Mouse (Mus musculus): ENCODE measurements around the gene Zg16. TPM values are rescaled to one million over a fixed set of nuclear protein-coding genes. Genes with fewer than 3 reads are reported as not detected.

The Zg16 gene
- total RNA-seq, 2 experiments from 2014 or later = not detected

DNA sequence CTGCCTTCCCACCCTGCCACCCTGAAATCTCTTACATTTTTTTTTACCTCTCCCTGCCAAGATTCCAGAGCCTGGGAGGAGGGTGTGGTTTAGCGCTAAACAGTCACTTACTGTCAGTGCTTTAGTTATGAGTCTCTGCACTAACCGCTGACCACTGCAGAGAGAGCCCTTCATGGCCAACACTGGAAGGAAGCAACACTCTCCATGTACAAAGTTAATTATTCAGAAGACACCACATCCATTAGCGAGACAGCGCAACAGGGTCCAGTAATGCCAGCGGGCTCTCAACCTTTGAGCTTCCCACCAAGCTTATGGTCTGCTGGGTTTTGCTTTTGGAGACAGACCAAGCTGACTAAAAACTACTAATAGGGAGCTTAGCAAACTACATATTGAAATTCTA lies 10.9 kb downstream of the Zg16 start:
- DNase-seq (ENCODE audit: low spot score in 2 of 2) = no peak

DNA sequence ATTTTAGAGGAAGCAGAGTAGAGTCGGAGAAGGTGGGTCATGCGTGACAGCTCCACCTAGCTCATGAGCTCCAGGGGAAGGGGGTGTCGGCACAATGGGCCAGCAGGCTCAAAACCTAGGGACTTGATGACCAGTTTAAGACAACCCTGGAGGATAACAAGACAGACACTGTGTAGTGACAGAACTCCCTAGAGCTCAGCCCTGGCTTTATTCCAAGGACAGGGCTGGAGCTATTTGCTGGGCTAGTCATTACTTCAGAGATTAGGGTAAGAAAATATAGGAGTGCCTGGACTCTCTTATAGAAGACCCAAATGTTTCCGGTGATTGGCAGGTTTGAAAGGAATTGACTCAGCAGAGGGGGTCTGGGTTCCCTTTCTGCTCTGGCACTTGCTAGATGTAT lies 13.9 kb downstream of the Zg16 start:
- DNase-seq (ENCODE audit: low spot score in 2 of 2) = peak in 1 of 2 experiments; percentile 11

DNA sequence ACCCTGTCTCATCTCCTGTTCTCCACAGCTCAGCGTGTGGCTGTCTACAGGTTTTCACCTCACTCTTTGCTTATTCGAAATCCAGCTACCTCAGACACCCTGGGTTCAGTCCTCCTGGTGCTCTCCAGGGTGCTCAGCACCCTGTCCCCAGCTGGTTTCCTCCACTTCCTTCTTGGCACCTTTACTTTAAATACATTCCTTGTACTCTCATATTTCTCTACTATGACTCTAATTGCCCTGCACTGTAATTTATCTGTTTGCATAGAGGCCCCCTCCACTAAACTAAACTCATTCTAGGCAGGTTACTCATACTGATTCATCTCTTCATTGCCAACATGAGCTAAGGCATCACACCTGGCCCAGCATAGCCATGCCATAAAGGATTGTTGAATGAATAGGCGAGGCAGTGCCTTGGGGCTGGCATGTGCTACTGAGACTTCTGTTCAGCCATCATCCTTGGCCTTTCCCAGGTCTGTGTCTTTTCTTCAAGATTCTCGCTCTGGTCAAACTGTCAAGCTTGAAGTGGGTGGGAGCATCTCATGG lies 16.2 kb downstream of the Zg16 start:
- DNase-seq (ENCODE audit: low spot score in 2 of 2) = no peak

DNA sequence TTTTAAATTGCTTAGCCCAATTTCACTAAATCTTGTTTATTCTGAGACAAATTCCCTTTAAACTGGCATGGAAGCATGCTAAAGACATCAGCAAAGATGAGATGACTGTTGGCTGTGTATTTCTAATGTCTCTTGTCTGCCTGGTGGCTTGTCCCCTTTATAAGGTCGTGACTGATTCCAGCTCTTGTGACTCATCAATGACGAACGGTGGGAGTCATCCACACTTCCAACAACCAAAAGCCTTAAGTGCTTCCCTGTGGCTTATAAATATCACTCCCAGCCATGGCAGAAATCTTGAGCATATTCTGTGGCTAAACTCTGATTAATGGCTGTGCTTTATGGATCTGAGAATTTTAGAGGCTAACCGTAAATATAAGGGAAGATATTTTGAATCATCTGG lies 20.8 kb downstream of the Zg16 start:
- DNase-seq (ENCODE audit: low spot score in 2 of 2) = peak in 1 of 2 experiments; percentile 19

DNA sequence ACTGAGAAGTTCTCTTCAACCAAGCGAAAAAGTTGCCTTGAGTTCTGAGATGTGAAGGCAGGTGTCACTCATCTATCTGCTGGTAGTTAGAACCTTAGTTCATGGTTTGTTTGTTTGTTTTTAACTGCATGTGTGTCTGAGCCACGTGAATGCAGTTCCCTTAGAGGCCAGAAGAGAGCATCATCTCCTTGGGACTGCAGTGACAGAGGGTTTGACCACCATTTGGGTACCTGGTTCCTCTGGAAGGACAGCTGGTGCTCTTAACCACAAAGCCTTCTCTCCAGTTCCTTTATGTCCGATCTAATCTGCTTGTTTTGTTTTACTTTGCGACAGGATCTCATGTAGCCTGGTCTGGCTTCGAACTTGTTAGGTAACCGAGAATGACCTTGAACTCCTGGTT lies 21.6 kb downstream of the Zg16 start:
- DNase-seq (ENCODE audit: low spot score in 2 of 2) = no peak

DNA sequence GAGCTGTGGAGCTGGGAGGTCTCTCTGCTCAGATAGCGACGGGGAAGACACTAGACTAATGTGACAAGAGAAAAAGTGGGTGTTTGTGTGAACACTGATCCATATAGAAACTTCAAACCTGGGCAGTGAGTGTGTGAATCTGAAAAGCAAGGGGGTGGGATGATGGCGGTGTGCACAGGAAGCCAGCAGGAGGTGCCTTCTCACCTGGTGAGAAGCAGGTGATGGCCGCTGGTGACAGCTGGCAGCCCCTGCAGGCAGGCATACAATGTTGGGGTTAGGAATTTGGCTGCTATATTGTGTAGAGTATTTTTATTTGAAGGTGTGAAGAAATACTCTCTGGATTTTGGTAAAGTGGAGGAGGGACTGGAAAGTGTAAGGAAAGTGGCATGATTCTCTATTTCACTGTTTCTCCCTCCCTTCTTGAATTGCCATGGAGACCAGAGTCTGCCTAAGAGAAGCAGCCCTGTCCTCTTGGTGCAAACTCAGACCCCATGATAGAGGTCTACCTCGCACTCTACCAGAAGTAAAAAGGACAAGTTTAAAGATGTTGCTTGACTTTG lies 32.0 kb downstream of the Zg16 start:
- no peak for DNase-seq (ENCODE audit: low spot score in 2 of 2)

DNA sequence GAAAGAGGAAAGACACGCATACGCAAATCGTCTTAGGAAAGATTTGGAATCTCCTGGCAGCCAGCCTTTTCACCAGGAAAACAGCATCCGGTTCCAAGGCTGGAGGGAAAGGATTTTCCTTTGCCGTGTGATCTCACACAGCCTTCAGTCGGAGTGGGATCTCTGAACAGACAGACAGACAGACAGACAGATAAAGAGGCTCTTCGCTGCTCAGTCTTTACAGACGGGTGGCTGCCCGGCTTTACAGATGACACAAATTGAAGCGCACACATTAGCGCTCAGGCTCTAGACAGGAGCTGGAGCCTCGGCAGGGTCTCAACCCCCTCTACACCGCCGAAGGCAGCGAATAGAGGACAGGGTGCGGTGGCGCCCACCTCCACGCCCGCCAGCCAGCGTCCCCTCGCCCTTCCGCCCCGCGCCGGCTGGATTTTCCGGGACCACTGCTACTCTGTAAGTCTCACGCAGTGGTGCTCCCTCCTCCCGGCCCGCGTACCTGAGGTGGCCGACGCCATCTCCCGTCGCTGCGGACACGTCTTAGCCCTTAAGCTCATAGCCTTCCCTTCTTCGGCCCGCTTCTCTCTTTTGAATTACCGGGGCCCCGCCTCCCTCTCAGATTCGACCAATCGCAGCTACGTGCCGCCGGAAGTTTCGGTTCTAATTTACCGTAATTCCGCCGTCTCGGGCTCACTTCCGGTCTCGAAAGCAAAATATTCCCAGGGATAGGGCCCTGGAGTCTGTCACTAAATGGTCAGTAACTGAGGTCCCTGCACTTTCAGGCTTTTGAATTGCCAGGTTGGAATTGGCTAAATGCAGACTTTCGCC lies 45.1 kb downstream of the Zg16 start, which contains the start of gene Kif22:
TSS of gene Kif22 (minus strand) at position 621 of the 822 bp plus-strand sequence.
- peak; percentile 85 to 89 for DNase-seq (ENCODE audit: low spot score in 2 of 2)

DNA sequence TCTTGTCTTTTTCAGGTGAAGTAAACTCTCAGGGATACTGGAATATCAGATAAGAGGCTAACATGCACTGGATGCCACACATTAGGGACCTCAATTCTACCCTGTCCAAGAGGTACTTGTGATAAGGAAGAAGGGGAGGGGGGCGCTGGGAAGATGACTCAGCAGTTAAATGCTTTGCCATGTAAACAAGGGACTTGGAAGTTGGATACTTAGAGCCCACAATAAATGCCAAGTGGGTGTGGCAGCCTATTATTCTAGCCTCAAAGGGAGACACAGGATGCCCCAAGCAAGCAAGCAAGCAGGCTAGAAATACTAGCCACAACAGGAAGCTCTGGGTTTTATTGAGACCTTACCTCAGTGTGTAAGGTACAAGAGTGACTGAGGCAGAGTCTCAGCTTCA lies 55.9 kb downstream of the Zg16 start:
- no peak for DNase-seq (ENCODE audit: low spot score in 2 of 2)

DNA sequence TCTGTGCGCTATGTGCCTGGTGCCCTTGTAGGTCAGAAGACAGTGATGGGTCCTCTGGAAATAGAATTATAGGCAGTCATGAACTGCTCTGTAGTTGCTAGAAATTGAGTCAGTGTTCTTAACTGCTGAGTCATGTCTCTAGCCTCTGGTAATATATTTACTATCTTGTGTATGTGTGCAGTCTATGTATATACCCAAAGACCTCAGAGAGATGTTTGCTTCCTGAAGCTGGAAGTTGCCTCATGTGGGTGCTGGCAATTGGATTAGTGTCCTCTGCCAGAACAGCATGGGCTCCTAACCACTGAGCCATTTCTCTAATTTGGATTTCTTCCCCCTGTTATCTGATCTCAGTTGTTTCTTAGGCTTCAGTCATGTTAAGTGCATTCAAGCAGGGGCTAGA lies 57.0 kb downstream of the Zg16 start:
- no peak for DNase-seq (ENCODE audit: low spot score in 2 of 2)

DNA sequence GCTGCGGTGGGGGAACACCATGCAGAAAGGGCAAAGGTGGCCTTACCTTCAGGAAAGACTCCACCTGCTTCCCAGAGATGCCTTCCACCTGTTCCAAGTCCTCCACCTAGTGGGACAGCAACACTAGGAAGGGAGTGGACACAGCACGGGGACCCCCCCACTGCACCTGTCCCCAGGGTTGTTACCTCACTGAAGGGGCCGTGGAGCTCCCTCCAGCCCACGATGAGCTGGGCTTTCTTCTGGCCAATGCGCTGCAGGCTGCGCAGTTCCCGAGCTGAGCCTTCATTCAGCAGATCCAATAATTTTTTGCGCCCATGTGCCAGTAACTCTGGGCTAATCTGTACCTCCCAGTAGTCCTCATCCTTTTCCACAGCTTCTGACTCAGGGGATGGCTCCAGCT lies 59.2 kb downstream of the Zg16 start:
- no peak for DNase-seq (ENCODE audit: low spot score in 2 of 2)

DNA sequence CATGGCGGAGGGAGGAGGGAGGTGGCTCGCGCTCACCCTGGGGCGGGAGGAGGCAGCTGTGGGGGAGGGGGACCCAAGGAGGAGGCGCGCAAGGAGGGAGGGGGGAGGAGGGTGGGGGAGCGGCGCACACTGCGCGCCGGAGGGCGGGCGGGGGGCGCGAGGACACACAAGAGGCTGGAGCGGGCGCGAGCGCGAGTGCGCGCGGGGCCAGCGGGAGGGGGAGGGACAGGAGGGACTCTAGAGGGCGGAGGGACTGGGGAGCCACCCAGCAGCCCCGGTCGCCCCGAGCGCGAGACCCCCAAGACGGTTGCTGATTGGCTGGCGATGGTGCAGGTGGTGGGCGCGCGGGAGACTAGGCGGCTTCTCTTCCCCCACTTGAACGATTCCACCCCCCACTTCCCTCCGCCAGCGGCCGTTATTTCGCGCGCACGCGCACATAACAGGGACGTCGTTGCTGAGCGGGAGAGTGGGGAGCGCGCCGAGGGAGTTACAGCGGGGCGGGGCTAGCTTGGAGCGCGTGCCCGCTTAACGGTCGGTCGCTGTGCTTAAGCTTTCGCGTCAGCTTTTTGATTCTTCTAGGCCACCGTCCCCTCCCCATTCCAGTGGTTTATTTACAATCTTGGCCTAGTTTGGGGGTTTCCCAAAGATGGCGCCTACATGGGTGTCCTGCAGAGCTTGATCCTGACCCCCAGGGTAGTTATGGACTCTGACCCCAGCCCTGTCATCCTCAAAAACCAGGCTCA lies 60.0 kb downstream of the Zg16 start, which contains the start of gene Maz:
TSS of gene Maz (minus strand) at position 54 of the 743 bp plus-strand sequence.
- DNase-seq (ENCODE audit: low spot score in 2 of 2) = peak; percentile 98

DNA sequence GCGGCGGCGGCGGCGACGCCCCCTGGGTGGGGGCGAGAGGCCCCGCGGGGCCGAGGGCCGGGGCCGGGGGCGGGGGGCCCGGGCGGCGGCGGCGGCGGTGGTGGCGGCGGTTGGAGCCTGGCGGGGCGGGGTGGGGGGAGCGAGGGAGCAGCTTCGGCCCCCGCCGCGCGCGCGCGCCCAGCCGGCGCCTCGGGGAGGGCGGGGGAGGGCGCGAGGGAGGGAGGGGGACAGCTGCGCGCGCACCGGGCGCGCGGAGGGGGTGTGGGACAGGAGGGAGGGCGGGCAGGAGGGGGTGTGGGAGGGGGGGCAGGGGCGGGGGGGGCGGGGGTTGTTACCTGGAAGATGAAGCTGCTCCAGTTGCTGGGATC lies 60.5 kb downstream of the Zg16 start:
- DNase-seq (ENCODE audit: low spot score in 2 of 2) = peak in 1 of 2 experiments; percentile 80

DNA sequence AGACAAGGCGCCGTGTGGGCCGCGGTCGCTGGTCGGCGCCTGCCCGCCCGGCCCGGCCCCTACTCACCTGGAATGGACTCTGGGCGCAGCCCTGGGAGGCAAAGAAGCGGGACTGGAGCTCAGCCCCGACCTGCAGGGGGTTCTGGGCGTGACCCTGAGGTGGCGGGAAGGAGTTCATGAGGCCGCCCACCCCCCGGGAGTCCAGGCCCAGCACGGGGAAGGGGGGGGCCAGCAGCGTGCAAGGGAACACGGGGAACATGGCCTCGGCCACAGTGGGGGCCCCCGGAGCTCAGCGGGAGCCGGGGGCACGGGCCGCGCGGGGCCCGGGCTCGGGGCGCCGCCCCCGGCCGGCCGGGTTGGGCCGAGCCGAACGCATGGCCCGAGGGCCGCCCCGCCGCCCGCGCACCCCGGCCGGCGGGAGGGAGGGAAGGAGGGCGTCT lies 60.9 kb downstream of the Zg16 start:
- DNase-seq (ENCODE audit: low spot score in 2 of 2) = peak; percentile 52 to 65

DNA sequence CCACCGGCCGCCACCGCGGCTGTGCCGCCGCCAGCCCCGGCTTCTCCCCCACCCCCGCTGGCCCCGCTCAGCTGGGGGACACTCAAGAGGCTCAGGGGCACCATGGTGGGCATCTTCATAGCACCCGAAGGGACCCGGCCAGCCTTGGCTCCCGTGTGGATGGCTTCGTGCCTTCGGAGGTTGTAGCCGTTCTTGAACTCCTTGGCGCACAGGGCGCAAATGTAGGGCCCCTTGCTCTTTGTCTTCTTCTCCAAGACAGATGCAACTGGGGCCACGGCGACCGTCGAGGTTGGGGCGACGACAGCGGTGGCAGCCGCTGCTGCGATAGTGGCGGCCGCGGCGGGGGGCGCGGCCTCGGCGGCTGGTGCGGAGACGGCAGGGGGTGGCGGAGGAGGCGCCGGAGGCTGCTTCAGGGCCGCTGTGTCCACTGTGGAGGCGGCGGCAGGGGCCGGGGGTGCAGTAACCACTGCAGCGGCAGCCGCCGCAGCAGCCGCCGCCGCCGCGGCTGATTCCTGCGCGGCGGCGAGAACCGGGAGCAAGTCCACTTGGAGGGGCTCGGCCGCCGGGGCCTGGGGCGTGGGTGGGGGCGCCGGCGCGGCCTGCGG lies 61.5 kb downstream of the Zg16 start:
- DNase-seq (ENCODE audit: low spot score in 2 of 2) = peak; percentile 59 to 67

DNA sequence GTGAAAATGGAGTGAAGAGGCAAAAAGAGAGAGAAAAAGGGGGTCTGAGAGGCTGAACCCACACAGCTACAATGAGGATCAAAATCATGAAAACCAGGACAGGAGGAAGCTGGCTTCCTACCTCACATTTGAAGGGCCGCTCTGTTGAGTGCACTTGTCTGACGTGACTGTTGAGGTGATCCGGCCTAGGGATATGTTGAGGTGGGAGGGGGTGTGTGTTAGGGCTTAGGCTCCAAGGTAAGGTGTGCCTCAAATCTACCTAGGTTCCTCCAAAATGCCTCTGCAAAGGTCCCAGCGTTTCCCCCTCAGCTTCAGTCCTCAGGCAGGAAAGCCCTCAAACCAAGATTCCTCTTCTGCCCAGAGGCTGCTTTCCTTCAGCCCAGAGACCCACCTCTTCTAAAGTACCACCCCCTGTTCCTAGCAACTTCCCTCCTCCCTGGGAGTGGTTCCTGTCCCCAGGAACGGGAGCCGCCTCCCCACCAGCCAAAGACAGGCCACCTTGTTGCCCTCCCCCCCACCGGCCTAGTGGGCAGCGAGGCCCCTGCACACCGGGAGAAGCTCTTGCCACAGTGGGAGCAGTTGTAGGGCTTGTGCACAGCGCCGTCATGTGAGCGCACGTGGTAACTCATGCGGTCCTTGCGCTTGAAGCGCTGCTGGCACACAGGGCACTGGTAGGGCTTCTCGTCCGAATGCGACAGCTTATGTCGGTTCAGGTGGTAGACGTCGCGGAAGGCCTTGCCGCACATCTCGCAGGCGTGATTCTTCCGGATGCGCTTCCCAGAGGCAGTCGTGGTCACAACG lies 62.2 kb downstream of the Zg16 start:
- DNase-seq (ENCODE audit: low spot score in 2 of 2) = peak; percentile 21 to 65

DNA sequence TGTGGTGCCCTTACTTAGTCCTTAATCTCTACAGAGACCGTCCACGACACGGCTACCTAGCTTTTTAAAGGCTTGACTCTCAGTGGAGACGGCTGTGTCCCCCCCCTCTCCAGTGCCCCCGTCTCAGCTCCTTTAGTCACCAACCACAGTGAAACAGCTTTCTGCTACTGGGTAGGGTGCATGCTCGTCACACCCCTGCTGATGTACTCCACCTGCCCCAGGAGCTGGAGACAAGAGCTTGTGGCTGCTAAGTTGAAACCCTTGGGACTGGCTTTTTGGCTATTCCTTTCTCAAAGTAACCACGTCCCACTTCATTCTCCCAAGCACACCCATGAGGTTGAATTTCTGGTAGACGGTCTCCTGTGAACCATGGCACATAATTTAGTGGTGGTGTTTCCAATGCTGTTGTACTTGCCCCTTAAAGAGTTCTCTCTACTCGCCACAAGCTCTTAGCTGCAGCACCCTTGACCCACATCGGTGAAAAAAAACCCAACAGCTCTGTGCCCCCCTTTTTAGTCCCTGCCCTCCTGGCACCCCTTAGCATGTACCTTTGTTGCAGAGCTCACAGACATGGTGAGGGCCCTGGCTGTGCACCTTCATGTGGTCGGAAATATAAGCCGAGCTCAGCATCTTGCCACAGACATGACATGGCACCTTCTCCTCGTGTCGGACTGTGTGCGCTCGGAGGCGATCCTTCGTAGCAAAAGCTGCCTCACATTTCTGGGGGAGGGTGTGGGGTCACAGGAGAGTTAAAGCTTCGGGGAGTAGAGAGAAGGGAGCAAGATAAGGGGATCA lies 63.0 kb downstream of the Zg16 start:
- DNase-seq (ENCODE audit: low spot score in 2 of 2) = peak in 1 of 2 experiments; percentile 25

DNA sequence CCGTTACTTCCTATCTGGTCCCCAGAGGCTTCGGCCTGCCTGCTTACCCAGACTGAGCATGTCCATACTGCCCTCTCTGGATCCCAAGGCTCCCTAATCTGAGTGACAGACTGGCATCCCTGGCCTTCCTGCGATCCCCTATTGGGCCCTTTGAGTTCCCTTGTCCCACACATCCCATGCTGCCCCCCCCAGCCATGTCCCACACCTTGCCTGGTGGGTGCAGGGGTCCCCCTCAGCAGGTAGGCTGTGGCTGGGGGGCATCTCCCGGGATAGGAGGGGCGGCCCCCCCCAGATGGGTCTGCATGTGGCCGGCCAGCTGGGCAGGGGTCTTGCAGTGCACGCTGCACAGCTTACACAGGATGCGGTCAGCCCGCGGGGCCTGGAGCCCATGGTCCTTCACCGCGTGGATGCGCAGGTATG lies 63.8 kb downstream of the Zg16 start:
- DNase-seq (ENCODE audit: low spot score in 2 of 2) = no peak

DNA sequence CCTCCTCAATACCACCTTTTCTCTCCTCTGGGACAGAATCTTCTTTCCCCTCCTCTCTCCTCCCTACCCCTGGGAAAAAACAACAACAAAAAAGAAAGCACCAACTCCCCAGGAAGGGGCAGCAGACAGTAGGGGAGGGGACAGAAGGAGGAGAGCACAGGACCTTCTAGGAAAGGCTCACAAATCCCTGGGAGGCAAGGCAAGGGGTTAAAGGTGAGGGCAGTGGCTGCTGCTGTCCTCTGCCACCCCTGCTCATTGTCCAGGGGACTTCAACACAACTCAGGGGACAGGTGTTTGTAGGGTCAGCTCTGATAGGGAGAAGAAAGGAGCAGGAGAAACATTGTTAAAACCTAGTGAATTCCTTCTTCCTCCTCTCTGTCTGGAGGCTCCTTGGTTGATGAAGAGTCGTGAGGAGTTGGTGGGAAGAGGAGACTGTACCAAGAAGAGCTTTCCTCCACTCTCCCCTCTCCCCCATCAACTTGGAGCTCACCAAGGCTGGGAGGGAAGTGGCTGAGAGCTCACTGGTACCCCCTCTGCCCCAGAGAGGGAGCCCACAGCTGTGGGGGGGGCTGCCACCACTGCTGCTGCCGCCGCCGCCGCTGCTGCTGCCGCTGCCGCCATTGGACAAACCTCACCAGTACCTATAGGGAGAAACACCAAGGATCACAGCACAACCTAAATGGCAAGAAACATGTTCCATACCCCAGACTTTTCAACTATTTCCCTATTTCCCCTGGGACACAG lies 64.4 kb downstream of the Zg16 start:
- no peak for DNase-seq (ENCODE audit: low spot score in 2 of 2)
